In genomic region chr10:62679833-62680232, GRCm38 (mm10) we compare ENCODE assay signal across 15 mouse cellular contexts. TPM values are rescaled to one million over a fixed set of nuclear protein-coding genes. Genes with fewer than 3 reads are reported as not detected.
DNase-seq lines count a peak whose midpoint lies in the region; TF ChIP-seq lines count a peak whose summit lies in the region.
"Had no signal": no experiment of that assay in that cellular context is flagged by ENCODE, and none has a peak within 500 bp of the region (broad histone marks: within the 10 kb centered on the region; RNA-seq: fewer than 3 reads in every experiment).

No protein-coding gene starts in this region.

- DNase-seq in left cerebral cortex, adult 2 months (ENCODE audit: extremely low spot score in 1 of 2, low spot score in 2 of 2) = no peak
- no peak for DNase-seq in left cerebral cortex, adult 8-10 months (ENCODE audit: low spot score in 2 of 2)
- DNase-seq in 416B (ENCODE audit: low read depth) (peak; percentile 49), ZHBTc4 (ENCODE audit: low read depth, low spot score) (peak; percentile 78)
- DNase-seq in B cell, adult 2 months = peak; percentile 22 to 34
- DNase-seq in spleen, postnatal 10 days (ENCODE audit: low spot score in 2 of 2) = no peak
- no peak for DNase-seq in testis, postnatal 10 days (ENCODE audit: low spot score)
- DNase-seq: adrenal gland, postnatal 25 days; cerebellum, adult 11 months; embryo, embryonic 11 days; kidney, adult 11 months; lung, adult 18-20 months had no signal

- H3K4me3 ChIP-seq in left cerebral cortex, adult 2 months = no peak overlapping the region
- H3K4me3 ChIP-seq: erythroblast, embryonic 14.5 days; heart, embryonic 10.5 days had no signal

- H3K27ac ChIP-seq in left cerebral cortex, adult 2 months = no peak overlapping the region
- H3K27ac ChIP-seq: heart, embryonic 10.5 days had no signal

- peak; percentile 42 for TF ChIP-seq CTCF in left cerebral cortex, adult 2 months (IDR thresholded peaks at IDR 0.05)

- intact Hi-C loops in left cerebral cortex, adult 2 months (cut with DNase I) = no loop called here

RNA-seq across cellular contexts. Expression of gene Ddx50, which starts 28.8 kb away (rescaled TPM):
- 10 to 100 TPM; 86.3 to 91.1 TPM for total RNA-seq in left cerebral cortex, adult 2 months (2021)
- 10 to 100 TPM; 80.2 to 87.7 (median 86.1) TPM for total RNA-seq in left cerebral cortex, adult 8-10 months (2022)

RNA-seq across cellular contexts. Expression of gene Stox1, which starts 46.1 kb away (rescaled TPM):
- total RNA-seq in left cerebral cortex, adult 2 months (2021) = 1 to 10 TPM; 4.2 to 5.8 TPM
- total RNA-seq in left cerebral cortex, adult 8-10 months (2022) = 1 to 10 TPM; 2.7 to 6.4 (median 4.4) TPM
- total RNA-seq: megakaryocyte-erythroid progenitor cell, adult 5-6 weeks had no signal

Comparison
In these comparisons a context has a peak if more than half of its experiments do, and no peak if none do; other contexts are left out.
1. DNase-seq: peak in 416B (single experiment), B cell, adult 2 months (2 of 2) and ZHBTc4 (single experiment); none in left cerebral cortex, adult 2 months (0 of 2), left cerebral cortex, adult 8-10 months (0 of 2), spleen, postnatal 10 days (0 of 2) and testis, postnatal 10 days (single experiment).